Mouse (Mus musculus) CH12.LX (cell line): ENCODE results near the gene Kif13a. TPM values are rescaled to one million over a fixed set of nuclear protein-coding genes. Genes with fewer than 3 reads are reported as not detected.
A peak's percentile ranks its signal among the peaks of the same experiment; 100 is the strongest.

Experiments used
- DNase-seq: peaks from one replicate; pipeline ENCODE4 v3.0.0-alpha.2; 2013; ENCODE audit errors: extremely low read depth
- H3K27ac ChIP-seq: 2 replicates; pipeline ENCODE4 v1.5.1; 2012; ENCODE audit warnings: low read depth, mild to moderate bottlenecking, control low read depth, moderate library complexity; ENCODE audit not compliant: insufficient read depth
- H3K27me3 ChIP-seq: replicated peaks from 2 replicates; pipeline ENCODE3; 2012; ENCODE audit warnings: inconsistent platforms
- H3K36me3 ChIP-seq, 2 experiments: replicated peaks in 1 of 2; 2 replicates each; pipeline versions ENCODE3 to v1.6.1; 2012; ENCODE audit warnings: inconsistent platforms in 1 of 2, low read length in 1 of 2, mild to moderate bottlenecking in 1 of 2, mixed read lengths in 1 of 2, moderate library complexity in 1 of 2; ENCODE audit not compliant: control insufficient read depth in 1 of 2, insufficient read depth in 1 of 2
- H3K4me1 ChIP-seq, 2 experiments: 2 replicates each; pipeline ENCODE4 v1.6.1; 2012; ENCODE audit warnings: inconsistent platforms in 1 of 2, moderate library complexity in 1 of 2; ENCODE audit not compliant: insufficient read depth in 2 of 2, control insufficient read depth in 1 of 2
- H3K4me2 ChIP-seq: 2 replicates; pipeline ENCODE4 v1.6.1; 2012; ENCODE audit warnings: low read depth, mild to moderate bottlenecking, control low read depth; ENCODE audit not compliant: poor library complexity, insufficient read depth, severe bottlenecking
- H3K4me3 ChIP-seq, 3 experiments: fragments of 150-350 bp in 1 of 3; sonication (generic) in 1 of 3; replicated peaks in 1 of 3; 2 replicates each; pipeline versions ENCODE3 to v1.5.1; 2011 to 2012; ENCODE audit warnings: low read depth in 2 of 3, low read length in 2 of 3, mild to moderate bottlenecking in 2 of 3, moderate library complexity in 2 of 3, control low read depth in 1 of 3, improper control_type of control experiment in 1 of 3, inconsistent platforms in 1 of 3, mixed read lengths in 1 of 3; ENCODE audit not compliant: poor library complexity in 1 of 3
- H3K79me2 ChIP-seq: replicated peaks from 2 replicates; pipeline ENCODE4 v1.6.1; 2012; ENCODE audit warnings: mild to moderate bottlenecking, moderate library complexity; ENCODE audit not compliant: control insufficient read depth, poor library complexity, insufficient read depth, severe bottlenecking; ENCODE audit errors: extremely low read depth
- H3K9ac ChIP-seq: 2 replicates; pipeline ENCODE4 v1.6.1; 2012; ENCODE audit warnings: low read depth, mild to moderate bottlenecking, control low read depth, moderate library complexity; ENCODE audit not compliant: insufficient read depth
- H3K9me3 ChIP-seq: replicated peaks from 2 replicates; pipeline ENCODE3; 2012; ENCODE audit warnings: low read length, inconsistent platforms, mixed read lengths
- BHLHE40 ChIP-seq: IDR thresholded peaks from 2 replicates; pipeline ENCODE4 v1.6.1; 2011; ENCODE audit warnings: mild to moderate bottlenecking, low read depth, low read length, improper control_type of control experiment
- CHD1 ChIP-seq: IDR thresholded peaks from 2 replicates; pipeline ENCODE4 v1.6.1; 2012; ENCODE audit warnings: low read depth, low read length, improper control_type of control experiment, inconsistent platforms
- CTCF ChIP-seq, 2 experiments: IDR thresholded peaks in 1 of 2; conservative IDR thresholded peaks in 1 of 2; 2 replicates each; pipeline ENCODE4 v1.5.1; 2011 to 2012; ENCODE audit warnings: low read depth in 2 of 2, low read length in 2 of 2, improper control_type of control experiment in 1 of 2, inconsistent platforms in 1 of 2, mild to moderate bottlenecking in 1 of 2, moderate library complexity in 1 of 2
- ELF1 ChIP-seq: IDR thresholded peaks from 2 replicates; pipeline ENCODE4 v1.6.1; 2014; ENCODE audit warnings: low read depth, mild to moderate bottlenecking, inconsistent platforms, low read length, improper control_type of control experiment
- EP300 ChIP-seq: IDR thresholded peaks from 2 replicates; pipeline ENCODE4 v1.6.1; 2011; ENCODE audit warnings: low read length, improper control_type of control experiment
- HCFC1 ChIP-seq: IDR thresholded peaks from 2 replicates; pipeline ENCODE4 v1.6.1; 2012; ENCODE audit warnings: low read depth, mild to moderate bottlenecking, inconsistent platforms, low read length, improper control_type of control experiment
- IRF4 ChIP-seq: IDR thresholded peaks from 2 replicates; pipeline ENCODE4 v1.6.1; 2014; ENCODE audit warnings: low read depth, mild to moderate bottlenecking, inconsistent platforms, low read length, improper control_type of control experiment
- MAFK ChIP-seq: IDR thresholded peaks from 2 replicates; pipeline ENCODE4 v1.6.1; 2011; ENCODE audit warnings: low read length, improper control_type of control experiment; ENCODE audit not compliant: insufficient replicate concordance
- MAX ChIP-seq: IDR thresholded peaks from 2 replicates; pipeline ENCODE4 v1.6.1; 2011; ENCODE audit warnings: low read length, improper control_type of control experiment
- MAZ ChIP-seq: IDR thresholded peaks from 2 replicates; pipeline ENCODE4 v1.6.1; 2012; ENCODE audit warnings: low read depth, mild to moderate bottlenecking, inconsistent platforms, low read length, improper control_type of control experiment, moderate library complexity
- MEF2A ChIP-seq: IDR thresholded peaks from 2 replicates; pipeline ENCODE4 v1.6.1; 2014; ENCODE audit warnings: low read depth, mild to moderate bottlenecking, inconsistent platforms, low read length, improper control_type of control experiment, borderline replicate concordance
- MXI1 ChIP-seq: IDR thresholded peaks from 2 replicates; pipeline ENCODE4 v1.6.1; 2011; ENCODE audit warnings: mild to moderate bottlenecking, low read depth, low read length, improper control_type of control experiment
- MYC ChIP-seq: IDR thresholded peaks from 2 replicates; pipeline ENCODE4 v1.6.1; 2011; ENCODE audit warnings: low read depth, mild to moderate bottlenecking, improper control_type of control experiment, low read length
- NRF1 ChIP-seq: IDR thresholded peaks from 2 replicates; pipeline ENCODE4 v1.6.1; 2014; ENCODE audit warnings: low read depth, mild to moderate bottlenecking, inconsistent platforms, low read length, improper control_type of control experiment, moderate library complexity
- POLR2AphosphoS2 ChIP-seq: IDR thresholded peaks from 2 replicates; pipeline ENCODE4 v1.6.1; 2011; ENCODE audit warnings: low read depth, low read length, improper control_type of control experiment
- UBTF ChIP-seq: IDR thresholded peaks from 2 replicates; pipeline ENCODE4 v1.6.1; 2012; ENCODE audit warnings: low read depth, mild to moderate bottlenecking, inconsistent platforms, low read length, improper control_type of control experiment, moderate library complexity
- USF1 ChIP-seq: IDR thresholded peaks from 2 replicates; pipeline ENCODE4 v1.6.1; 2014; ENCODE audit warnings: low read depth, mild to moderate bottlenecking, inconsistent platforms, low read length, improper control_type of control experiment
- USF2 ChIP-seq: conservative IDR thresholded peaks from 2 replicates; pipeline ENCODE4 v1.6.1; 2011; ENCODE audit warnings: low read depth, low read length, improper control_type of control experiment
- ZKSCAN1 ChIP-seq: IDR thresholded peaks from 2 replicates; pipeline ENCODE4 v1.6.1; 2012; ENCODE audit warnings: low read depth, inconsistent platforms, low read length, improper control_type of control experiment, borderline replicate concordance
- ZMIZ1 ChIP-seq: IDR thresholded peaks from 2 replicates; pipeline ENCODE4 v1.6.1; 2012; ENCODE audit warnings: low read depth, mild to moderate bottlenecking, inconsistent platforms, low read length, improper control_type of control experiment
- ZNF384 ChIP-seq: IDR thresholded peaks from 2 replicates; pipeline ENCODE4 v1.6.1; 2012; ENCODE audit warnings: low read depth, low read length, improper control_type of control experiment, inconsistent platforms
- dilution Hi-C: fragments of 300-500 bp; cut with MboI; formaldehyde crosslinking; loops from 2 replicates; pipeline ENCODE4 v1.14.3; 2020; ENCODE audit warnings: low sequenced_read_pairs; ENCODE audit not compliant: extremely low pct_unique_long_range_greater_than_20kb, extremely low pct_ligation_motif_present
- in situ Hi-C: fragments of 300-500 bp; cut with MboI; formaldehyde crosslinking; loops from 3 replicates; pipeline ENCODE4 v1.14.3; 2019; ENCODE audit warnings: low sequenced_read_pairs, low pct_ligation_motif_present, low pct_unique_long_range_greater_than_20kb, mixed read lengths
- polyA plus RNA-seq: library from polyadenylated mRNA; unstranded; fragments of >175 nt; gene quantifications from 2 replicates; pipeline ENCODE4 v1.2.1, GENCODE M21; 2012; ENCODE audit warnings: low read depth; ENCODE audit not compliant: insufficient read length
- total RNA-seq, 2 experiments: library from RNA; depleted of rRNA; stranded (reverse); fragments of 300-350 nt in 1 of 2; fragments of >200 nt in 1 of 2; gene quantifications; 2 replicates each; pipeline ENCODE4 v1.2.3; 2012 to 2014

Kif13a gene
- total and polyA plus RNA-seq, 3 experiments: not detected

GRCm38 (mm10) chr13:46727038-46727836, 202.4 kb downstream of the Kif13a start:
- TF ChIP-seq NRF1: no peak
- no peak for TF ChIP-seq CHD1
- TF ChIP-seq ZKSCAN1: no peak
- TF ChIP-seq MAX: peak; percentile 59; the same call in 1 of the 2 replicates
- peak; percentile 51; the same call in 1 of the 2 replicates for TF ChIP-seq MYC
- TF ChIP-seq ZMIZ1: no peak
- TF ChIP-seq MEF2A: no peak
- peak; percentile 8; the same call in 1 of the 2 replicates for TF ChIP-seq ELF1
- TF ChIP-seq UBTF: peak; percentile 57
- no peak for TF ChIP-seq HCFC1
- TF ChIP-seq MXI1: peak; percentile 81
- no peak for TF ChIP-seq POLR2AphosphoS2
- no peak; the same call in 1 of the 2 replicates for TF ChIP-seq USF1
- TF ChIP-seq ZNF384: no peak
- no peak for TF ChIP-seq EP300
- no peak for TF ChIP-seq MAZ
- no peak for TF ChIP-seq USF2
- no peak for TF ChIP-seq IRF4
- no peak for TF ChIP-seq MAFK
- no peak for TF ChIP-seq CTCF (conservative IDR thresholded peaks at IDR 0.05 in 1 of 2, IDR thresholded peaks at IDR 0.05 in 1 of 2; ENCODE audit: low read depth in 2 of 2, low read length in 2 of 2)
- no peak for TF ChIP-seq BHLHE40
- in situ Hi-C loops: no loop called here

More at GRCm38 (mm10) chr13:46727038-46727836, 202.4 kb downstream of the Kif13a start:
- peak; percentile 40 for DNase-seq
- no peaks in the 10 kb centered on the region for H3K9me3 ChIP-seq
- H3K9ac ChIP-seq: peak overlapping the region; percentile 83
- H3K79me2 ChIP-seq: peaks cover 43% of the 10 kb centered on the region
- peak overlapping the region; percentile 81 to 96 (median 86) for H3K4me3 ChIP-seq
- H3K4me2 ChIP-seq: peak overlapping the region; percentile 33
- dilution Hi-C loops: no loop called here
- no peaks in the 10 kb centered on the region for H3K36me3 ChIP-seq
- peak overlapping the region; percentile 92 for H3K27ac ChIP-seq
- H3K27me3 ChIP-seq: no peaks in the 10 kb centered on the region
- peaks cover 0 to 19% of the 10 kb centered on the region in 2 experiments; a peak in 2 of 4 replicates for H3K4me1 ChIP-seq
